Mouse (Mus musculus) testis, postnatal 14 days (tissue): Measurements from ENCODE around the gene Elp5.
A peak's percentile ranks its signal among the peaks of the same experiment; 100 is the strongest.
"Not testable (repeated sequence)": the region's sequence is repeated elsewhere in the genome, so short reads cannot be mapped to it uniquely, and the experiment has no call there.

ENCODE experiments used
- DNase-seq: peaks from one replicate; pipeline ENCODE4 v3.0.0; 2021; ENCODE audit warnings: low spot score

Elp5 gene

DNA sequence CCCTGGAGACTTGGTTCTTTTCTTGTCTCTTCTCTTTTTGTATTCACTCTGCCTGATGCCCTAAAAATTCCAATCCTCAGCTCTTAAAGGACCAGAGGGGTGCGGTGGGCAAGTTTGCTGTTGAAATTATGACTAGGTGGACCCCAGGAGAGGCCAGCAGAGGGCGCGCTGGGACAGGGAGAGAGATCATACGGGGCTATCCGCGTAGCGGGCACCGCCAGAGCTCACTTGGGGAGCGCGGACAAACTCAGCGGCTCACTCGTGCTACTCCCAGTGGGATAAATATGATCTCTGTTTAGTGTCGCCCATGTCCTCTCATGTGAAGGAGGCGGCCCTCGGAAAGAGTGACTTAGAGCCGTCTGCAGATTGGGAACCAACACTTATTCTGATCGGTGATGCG, 48.1 kb downstream of the Elp5 start:
- peak; percentile 89 for DNase-seq

DNA sequence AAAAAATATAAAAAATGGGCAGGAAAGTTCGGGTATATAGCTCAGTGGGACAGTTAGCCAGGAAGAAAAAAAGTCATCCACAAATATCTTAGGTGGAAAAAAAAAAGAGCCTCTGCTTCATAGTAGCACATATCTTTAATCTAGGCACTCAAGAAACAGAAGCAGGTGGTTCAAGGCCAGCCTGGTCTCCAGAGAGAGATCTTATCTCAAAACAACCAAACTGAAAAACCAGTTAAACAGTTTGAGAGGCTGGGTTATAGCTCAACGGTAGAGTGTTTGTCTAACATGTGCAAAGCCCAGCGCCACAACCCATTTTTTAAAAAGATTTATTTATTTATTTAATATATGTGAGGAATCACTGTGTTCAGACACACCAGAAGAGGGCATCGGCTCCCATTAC, 49.3 kb downstream of the Elp5 start:
- DNase-seq: no peak

DNA sequence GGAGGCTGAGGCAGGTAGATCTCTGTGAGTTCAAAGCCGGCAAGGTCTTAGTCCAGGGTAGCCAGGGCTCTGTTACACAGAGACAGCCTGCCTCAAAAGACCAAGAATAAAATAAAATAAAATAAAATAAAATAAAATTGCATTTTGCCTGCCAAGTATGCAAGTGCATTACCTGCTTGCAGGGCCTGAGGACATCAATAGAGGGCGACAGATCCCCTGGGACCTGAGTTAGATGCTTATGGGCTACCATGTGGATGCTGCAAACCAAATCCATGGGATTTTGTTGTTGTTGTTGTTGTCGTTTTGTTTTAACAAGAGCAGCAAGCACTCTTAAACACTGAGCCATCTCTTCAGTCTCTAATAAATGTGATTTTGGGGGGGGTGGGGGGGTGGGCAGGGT, 50.1 kb downstream of the Elp5 start:
- no peak for DNase-seq

DNA sequence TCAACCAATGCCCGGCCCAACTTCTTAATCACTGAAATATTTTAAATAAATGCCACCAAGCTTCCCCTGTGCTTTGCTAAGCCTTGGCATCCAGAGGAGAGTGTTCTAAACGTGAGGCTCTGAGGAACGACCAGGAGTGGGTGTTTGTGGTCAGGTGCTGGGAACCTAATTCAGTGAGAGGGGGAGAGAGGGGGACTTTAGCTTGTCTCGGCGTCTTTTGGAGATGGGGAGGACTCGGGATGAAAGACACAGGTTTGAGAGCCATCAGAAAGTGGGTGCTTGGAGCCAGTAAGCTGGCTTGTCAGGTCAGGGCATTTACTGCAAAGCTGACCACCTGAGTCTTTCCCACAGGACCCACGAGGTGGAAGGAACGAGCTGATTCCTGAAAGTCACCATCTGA, 50.5 kb downstream of the Elp5 start:
- no peak for DNase-seq

DNA sequence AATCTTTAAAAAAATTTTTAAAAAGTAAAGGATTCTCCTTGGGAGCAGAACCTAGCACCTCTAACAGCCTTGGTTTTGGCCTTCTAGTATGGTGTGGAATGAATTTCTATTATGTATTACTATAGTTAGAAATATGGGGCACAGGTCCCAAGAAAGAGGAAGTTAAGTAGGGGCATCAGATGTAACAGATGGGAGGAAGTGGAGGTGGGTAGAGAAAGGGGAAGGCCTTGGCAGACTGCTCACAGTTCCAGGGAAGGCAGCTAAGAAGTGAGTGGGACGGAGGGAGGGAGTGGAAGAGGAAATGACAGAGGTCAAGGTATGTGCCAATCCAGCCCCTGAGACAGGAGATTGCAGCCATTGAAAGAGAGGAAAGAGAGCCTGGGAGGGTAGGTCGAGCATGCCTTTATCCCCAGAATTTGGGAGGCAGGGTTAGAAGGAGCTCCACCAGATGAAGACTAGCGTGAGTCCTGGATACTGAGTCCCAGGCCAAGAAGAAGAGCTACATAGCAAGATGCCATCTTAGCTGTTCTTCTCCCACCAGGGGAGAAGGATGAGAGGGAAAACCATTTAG, 51.3 kb downstream of the Elp5 start:
- DNase-seq: no peak

DNA sequence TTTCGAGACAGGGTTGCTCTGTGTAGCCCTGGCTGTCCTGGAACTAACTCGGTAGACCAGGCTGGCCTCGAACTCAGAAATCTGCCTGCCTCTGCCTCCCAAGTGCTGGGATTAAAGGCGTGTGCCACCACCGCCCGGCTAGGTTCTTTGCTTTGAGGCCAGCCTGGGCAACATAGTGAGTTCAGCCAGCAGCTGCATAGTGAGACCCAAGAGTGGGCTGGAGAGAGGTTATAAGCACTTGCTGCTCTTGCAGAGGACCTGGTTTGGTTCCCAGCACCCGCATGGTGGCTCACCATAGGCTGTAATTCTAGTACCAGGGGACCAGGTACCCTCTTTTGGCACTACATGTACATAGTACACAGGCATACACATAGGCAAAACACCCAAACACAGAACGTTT, 52.1 kb downstream of the Elp5 start:
- DNase-seq: not testable (repeated sequence)

DNA sequence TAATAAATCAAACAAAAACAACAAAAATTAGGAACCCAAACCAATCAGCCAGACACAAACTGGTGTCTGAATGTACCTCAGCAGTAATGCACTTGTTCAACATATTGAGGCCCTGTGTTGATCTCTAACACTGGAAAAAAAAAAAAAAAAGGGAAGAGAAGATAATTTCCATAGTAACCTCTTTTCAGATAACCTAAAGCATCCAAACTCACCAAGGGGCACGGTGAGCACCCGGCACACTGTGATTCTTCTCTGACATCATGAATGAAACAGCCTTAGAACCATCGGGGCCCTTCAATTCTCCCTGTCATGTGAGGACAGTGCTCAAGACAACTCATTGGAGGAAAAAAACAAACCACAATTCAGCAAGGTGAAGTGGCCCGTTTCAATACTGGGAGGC, 52.6 kb downstream of the Elp5 start:
- DNase-seq: no peak

DNA sequence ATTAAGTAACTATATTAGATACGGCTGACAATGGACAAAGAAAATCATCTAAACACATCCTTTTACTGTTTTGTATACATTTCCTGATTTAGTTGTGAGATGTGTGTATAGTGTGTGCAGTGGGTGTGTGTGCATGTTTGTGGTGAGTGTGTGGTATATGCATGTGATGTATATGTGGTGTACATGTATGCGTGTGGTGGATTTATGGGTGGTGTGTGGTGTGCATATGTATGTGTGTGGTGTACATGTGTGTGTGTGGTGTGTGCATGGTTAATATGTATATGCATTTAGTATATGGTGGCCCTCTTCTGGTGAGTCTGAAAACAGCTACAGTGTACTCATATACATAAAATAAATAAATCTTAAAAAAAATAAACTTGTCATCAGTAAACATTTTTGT, 54.8 kb downstream of the Elp5 start:
- DNase-seq: no peak

DNA sequence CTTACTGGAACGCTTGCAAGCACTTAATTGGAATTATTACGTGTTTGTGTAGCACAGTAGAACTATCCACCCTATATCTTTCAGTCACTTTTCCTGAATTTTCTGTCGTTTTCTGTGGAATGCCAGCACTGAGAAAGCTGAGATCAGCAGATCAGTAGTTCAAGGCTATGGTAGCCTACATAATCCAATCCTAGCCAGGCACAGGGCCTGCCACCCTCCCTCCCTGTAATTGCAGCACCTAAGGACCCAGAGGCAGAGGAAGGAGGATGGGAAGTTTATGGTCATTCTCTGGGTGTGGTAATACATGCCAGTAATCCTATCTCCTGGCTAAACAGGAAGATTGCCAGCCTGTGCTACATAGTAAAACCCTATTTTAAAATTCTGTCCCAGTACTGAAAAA, 59.5 kb downstream of the Elp5 start:
- DNase-seq: no peak

DNA sequence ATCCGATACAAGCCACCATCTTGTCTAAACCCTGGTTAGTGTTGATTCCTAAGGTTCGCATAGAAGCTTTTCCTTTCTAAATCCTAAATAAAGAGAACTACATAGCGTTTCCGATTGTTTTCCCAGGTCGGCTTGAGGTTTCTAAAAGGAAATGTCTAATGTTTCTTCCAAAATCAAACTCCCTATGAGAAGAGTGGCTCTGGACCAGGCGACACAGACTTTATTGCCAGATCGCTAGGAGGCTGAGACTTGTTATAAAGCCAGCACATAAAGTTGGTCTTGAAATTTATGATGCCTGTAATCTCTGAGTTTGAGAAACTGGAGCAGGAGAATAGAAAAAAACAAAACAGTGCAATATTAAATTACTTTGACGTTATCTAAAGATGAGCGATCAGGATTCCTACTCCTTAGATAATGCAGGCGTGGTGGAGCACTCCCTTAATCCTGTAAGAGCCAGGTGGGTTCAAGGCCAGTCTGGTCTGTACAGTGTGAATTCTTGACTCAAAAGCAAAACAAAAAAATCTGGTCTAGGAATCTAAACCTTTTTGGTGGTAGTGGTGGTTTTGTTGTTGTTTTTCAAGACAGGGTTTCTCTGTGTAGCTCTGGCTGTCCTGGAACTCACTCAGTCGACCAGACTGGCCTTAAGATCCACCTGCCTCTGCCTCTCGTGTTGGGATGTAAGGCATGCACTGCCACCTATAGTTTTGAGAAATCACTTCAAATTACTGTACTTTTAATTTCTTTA, 60.1 kb downstream of the Elp5 start:
- DNase-seq: no peak

DNA sequence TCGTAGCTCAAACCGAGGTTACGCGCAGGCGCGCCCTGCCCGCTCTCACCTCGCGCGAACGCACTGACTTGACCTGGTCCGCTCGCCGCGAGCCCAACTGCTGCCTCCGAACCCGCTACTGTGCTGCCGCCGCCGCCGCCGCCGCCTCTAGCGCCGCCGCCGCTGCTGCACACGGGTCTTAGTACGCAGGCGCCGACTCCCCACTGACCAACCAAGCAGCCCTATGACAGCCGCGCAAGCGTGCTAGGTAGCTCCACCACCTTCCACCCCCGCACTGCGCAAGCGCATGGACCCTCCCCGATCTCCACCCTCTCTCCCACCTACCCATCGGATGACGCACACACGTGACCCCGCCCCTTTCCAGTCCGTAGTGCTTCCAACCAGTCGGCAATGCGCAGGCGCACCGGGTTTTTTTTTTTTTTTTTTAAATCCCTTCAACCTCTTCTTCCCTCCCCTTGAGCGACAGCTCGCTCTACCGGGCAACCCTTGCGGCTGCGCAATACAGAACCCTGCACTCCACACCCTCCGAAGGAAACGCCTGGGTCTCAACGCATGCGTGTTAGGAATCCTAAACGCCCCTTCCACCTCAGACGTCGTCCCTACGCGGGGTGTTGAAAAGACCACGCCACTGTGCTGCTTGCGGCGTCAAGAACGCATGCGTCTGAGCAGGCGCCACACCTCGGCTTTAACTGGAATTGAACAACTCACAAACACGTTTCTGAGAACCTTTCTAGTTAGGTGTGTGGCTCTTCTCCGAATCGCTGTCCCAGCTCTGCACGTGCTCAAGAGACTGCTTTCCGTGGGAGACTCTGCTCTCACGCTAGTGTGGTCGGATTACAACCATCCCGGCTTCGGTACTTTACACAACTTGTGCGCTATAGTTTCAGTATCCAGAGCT, 61.0 kb downstream of the Elp5 start, which contains the start of gene Eif5a:
Gene Eif5a (minus strand): TSS at position 845 of the 898 bp plus-strand sequence.
- peak; percentile 100 for DNase-seq

DNA sequence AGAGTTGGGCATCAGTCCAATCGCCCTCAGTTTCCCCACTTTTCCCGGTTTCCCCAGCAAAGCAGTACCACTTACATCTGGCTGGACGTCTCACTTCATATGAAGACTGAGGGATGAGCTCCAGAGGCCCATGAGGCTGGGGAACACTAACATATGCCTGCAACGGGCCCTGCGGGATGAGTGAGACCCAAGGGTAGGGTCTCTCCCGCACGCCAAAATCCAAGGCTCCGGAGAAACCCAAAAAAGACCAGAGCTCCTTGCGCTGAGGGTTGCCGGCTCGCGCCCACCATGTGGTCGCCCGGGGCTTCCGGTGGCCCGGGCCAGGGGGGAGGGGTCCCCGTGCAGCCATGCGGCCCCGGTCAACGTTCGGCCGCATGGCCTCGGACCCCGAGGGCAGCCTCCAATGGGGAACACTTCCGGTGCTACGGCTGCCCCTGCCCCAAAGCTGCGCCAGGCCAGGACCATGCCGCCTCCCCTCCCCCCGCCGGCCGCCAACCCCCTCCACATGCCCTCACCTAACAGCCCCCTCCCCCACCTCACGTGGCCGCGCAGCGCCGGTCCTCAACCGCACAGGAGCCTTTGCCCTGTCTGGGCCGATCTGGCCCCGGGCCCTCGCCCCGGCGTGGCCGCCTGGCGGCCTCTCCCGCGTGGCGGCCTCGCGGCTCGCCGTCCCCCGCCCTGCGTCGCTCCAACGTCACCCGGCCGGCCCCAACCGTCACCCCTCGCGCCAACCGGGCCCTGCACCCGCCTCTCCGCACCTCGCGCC, 61.9 kb downstream of the Elp5 start:
- DNase-seq: peak; percentile 85

DNA sequence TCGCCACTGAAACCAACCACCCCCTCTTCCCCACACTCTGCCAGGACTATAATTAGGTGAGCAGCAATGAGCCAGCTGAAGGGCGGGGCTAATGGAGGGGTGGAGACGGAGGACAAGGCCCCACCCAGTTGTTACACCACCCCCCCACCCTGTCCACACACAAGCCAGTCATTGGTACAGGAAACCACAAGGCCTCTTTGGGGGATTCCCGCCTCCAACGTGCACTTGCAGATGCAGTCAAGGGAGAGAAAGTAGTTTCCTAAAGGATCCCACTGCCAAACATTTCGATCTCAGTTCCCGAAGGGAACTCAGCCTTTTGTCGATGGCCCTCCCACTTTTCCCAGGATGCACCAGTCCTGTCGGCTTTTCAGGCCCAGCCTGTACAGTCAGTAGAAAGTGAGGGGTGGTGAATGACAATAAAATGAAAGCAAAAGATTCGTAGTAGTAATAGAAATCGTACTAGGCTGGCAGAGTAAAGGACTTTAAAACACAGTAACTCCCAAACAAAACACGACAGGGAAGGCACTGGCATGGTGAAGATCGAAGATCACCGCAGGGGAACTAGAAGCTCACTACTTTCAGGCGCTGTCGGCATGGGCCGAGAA, 62.6 kb downstream of the Elp5 start:
- peak; percentile 62 for DNase-seq

DNA sequence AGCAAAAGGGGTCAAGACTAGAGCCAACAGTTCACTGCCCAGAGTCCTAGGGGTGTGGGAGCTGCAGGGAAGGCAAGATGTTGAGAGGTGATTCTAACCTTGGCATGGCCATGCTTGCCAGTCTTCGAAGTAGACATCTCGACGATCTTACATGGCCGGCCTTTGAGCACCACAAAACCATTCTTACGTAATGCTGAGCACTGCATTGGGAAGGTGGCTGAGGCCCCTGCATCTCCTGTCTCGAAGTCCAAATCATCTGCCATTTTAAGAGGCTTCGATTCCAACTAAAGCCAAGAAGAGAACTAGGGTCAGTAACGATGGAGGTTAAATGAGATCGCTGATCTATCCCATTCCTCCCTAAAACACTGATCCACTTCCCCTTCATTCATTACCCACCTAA, 63.3 kb downstream of the Elp5 start:
- DNase-seq: no peak
